Mouse (Mus musculus) forebrain, embryonic 14.5 days (tissue): ENCODE results near the gene Nkapd1. TPM values are rescaled to one million over a fixed set of nuclear protein-coding genes. Genes with fewer than 3 reads are reported as not detected.

Source experiments
- ATAC-seq: fragments of 200-750 bp; cut with Nextera tagmentation; 2 replicates; pipeline ENCODE4 v1.8.0; 2017; ENCODE audit warnings: mild to moderate bottlenecking, moderate library complexity
- DNase-seq: peaks from one replicate; pipeline ENCODE4 v3.0.0-alpha.2; 2015; ENCODE audit warnings: low spot score
- H3K27ac ChIP-seq: fragments of 300-500 bp; sonication (generic); 2 replicates; pipeline ENCODE4 v1.5.1; 2014; ENCODE audit warnings: low read depth, mild to moderate bottlenecking, control low read depth, low read length, moderate library complexity
- H3K27me3 ChIP-seq: fragments of 300-500 bp; sonication (generic); replicated peaks from 2 replicates; pipeline ENCODE4 v1.6.1; 2014; ENCODE audit warnings: low read length, control low read depth, mixed read lengths; ENCODE audit not compliant: control insufficient read depth, insufficient read depth
- H3K36me3 ChIP-seq: fragments of 300-500 bp; sonication (generic); 2 replicates; pipeline ENCODE4 v1.6.1; 2014; ENCODE audit warnings: low read length, control low read depth; ENCODE audit not compliant: control insufficient read depth, insufficient read depth
- H3K4me1 ChIP-seq: fragments of 300-500 bp; sonication (generic); 2 replicates; pipeline ENCODE4 v1.6.1; 2014; ENCODE audit warnings: antibody characterized with exemption, low read length, control low read depth; ENCODE audit not compliant: control insufficient read depth, insufficient read depth
- H3K4me2 ChIP-seq: fragments of 300-500 bp; sonication (generic); 2 replicates; pipeline ENCODE4 v1.6.1; 2014; ENCODE audit warnings: mild to moderate bottlenecking, control low read depth, low read length
- H3K4me3 ChIP-seq: fragments of 300-500 bp; sonication (generic); 2 replicates; pipeline ENCODE4 v1.5.1; 2014; ENCODE audit warnings: low read depth, low read length, control low read depth
- H3K9ac ChIP-seq: fragments of 300-500 bp; sonication (generic); 2 replicates; pipeline ENCODE4 v1.6.1; 2014; ENCODE audit warnings: mild to moderate bottlenecking, low read length, control low read depth, moderate library complexity
- H3K9me3 ChIP-seq: fragments of 300-500 bp; sonication (generic); replicated peaks from 2 replicates; pipeline ENCODE4 v1.6.1; 2016; ENCODE audit warnings: low read length, control low read depth, mixed read lengths; ENCODE audit not compliant: control insufficient read depth
- WGBS: fragments of 180-500 bp; shearing (Covaris S2); extraction: QIAGEN DNeasy Blood & Tissue Kit; methylation state at CpG from one replicate; pipeline ENCODE4 v1.1.7; 2014; 5-methylcytosine and 5-hydroxymethylcytosine counted together
- polyA plus RNA-seq: library from polyadenylated mRNA; unstranded; fragments of >200 nt; fragmentation: Nextera tagmentation; extraction: Ambion mirVana; gene quantifications from 2 replicates; pipeline ENCODE4 v1.2.1, GENCODE M21; 2014

Nkapd1 gene
- 18.3 and 22.0 TPM in 2 replicates for polyA plus RNA-seq

- peak within 1 kb of the TSS; percentile 88 for H3K4me2 ChIP-seq
- no peaks in the 10 kb centered on the region for H3K9me3 ChIP-seq
- ATAC-seq (peak; percentile 95), DNase-seq (peak; percentile 95)
- H3K4me1 ChIP-seq, result peaks cover 8% of the 10 kb centered on the region
- peak within 1 kb of the TSS; percentile 89 for H3K27ac ChIP-seq
- H3K27me3 ChIP-seq, result no peaks in the 10 kb centered on the region
- WGBS, result under 1% methylated on average over 76 of the region's 81 CpGs
- H3K36me3 ChIP-seq, result peaks cover 26% of the 10 kb centered on the region
- peak within 1 kb of the TSS; percentile 98 for H3K4me3 ChIP-seq
- H3K9ac ChIP-seq, result peak within 1 kb of the TSS; percentile 92
Measured at GRCm38 (mm10) chr9:50616766-50617603, at the start of gene Nkapd1, which contains the start of gene Pih1d2. Gene Nkapd1, minus strand, starts transcription at chr9:50617464. Gene Pih1d2, plus strand, starts transcription at chr9:50617321.

GRCm38 (mm10) chr9:50666442-50666841 lies 49.2 kb upstream of the Nkapd1 start:
- DNase-seq, result no peak
- no peaks in the 10 kb centered on the region for H3K9me3 ChIP-seq
- no peak overlapping the region for H3K27ac ChIP-seq
- no peaks in the 10 kb centered on the region for H3K4me1 ChIP-seq
- H3K36me3 ChIP-seq, result peaks cover 32% of the 10 kb centered on the region
- H3K4me2 ChIP-seq, result no peak overlapping the region
- no peak for ATAC-seq
- WGBS, result 89% methylated on average over 6 of the region's 6 CpGs
- H3K9ac ChIP-seq, result no peak overlapping the region
- no peaks in the 10 kb centered on the region for H3K27me3 ChIP-seq
- no peak overlapping the region for H3K4me3 ChIP-seq

GRCm38 (mm10) chr9:50664826-50665225 lies 47.6 kb upstream of the Nkapd1 start:
- H3K4me2 ChIP-seq, result no peak overlapping the region
- DNase-seq, result no peak
- no peak overlapping the region for H3K27ac ChIP-seq
- no peaks in the 10 kb centered on the region for H3K9me3 ChIP-seq
- no peak overlapping the region for H3K4me3 ChIP-seq
- H3K27me3 ChIP-seq, result no peaks in the 10 kb centered on the region
- WGBS, result 91% methylated on average over 5 of the region's 5 CpGs
- peaks cover 32% of the 10 kb centered on the region for H3K36me3 ChIP-seq
- peaks cover 6% of the 10 kb centered on the region for H3K4me1 ChIP-seq
- no peak for ATAC-seq
- no peak overlapping the region for H3K9ac ChIP-seq

- H3K4me1 ChIP-seq, result peaks cover 11% of the 10 kb centered on the region
- peaks cover 25% of the 10 kb centered on the region for H3K36me3 ChIP-seq
- H3K9me3 ChIP-seq, result no peaks in the 10 kb centered on the region
- H3K9ac ChIP-seq, result peak overlapping the region; percentile 93; the same call in 1 of the 2 replicates
- no peaks in the 10 kb centered on the region for H3K27me3 ChIP-seq
- ATAC-seq (no peak), DNase-seq (peak; percentile 16)
- peak overlapping the region; percentile 79 for H3K4me2 ChIP-seq
- WGBS, result 12% methylated on average over 12 of the region's 12 CpGs
- no peak overlapping the region for H3K27ac ChIP-seq
- peak overlapping the region; percentile 88 for H3K4me3 ChIP-seq
Measured at GRCm38 (mm10) chr9:50660431-50660830, 43.2 kb upstream of the Nkapd1 start.

GRCm38 (mm10) chr9:50659392-50660217 lies 42.3 kb upstream of the Nkapd1 start, which contains the start of gene Dlat:
Gene Dlat, minus strand, starts transcription at chr9:50659780.
- peaks cover 11% of the 10 kb centered on the region for H3K4me1 ChIP-seq
- no peaks in the 10 kb centered on the region for H3K27me3 ChIP-seq
- H3K36me3 ChIP-seq, result peaks cover 26% of the 10 kb centered on the region
- DNase-seq (peak; percentile 94), ATAC-seq (peak; percentile 91)
- H3K9me3 ChIP-seq, result no peaks in the 10 kb centered on the region
- peak within 1 kb of the TSS; percentile 77 for H3K27ac ChIP-seq
- peak within 1 kb of the TSS; percentile 93 for H3K9ac ChIP-seq
- peak within 1 kb of the TSS; percentile 88 for H3K4me3 ChIP-seq
- peak within 1 kb of the TSS; percentile 79 for H3K4me2 ChIP-seq
- under 1% methylated on average over 63 of the region's 63 CpGs for WGBS

- Histone ChIP-seq H3K4me2 (peak overlapping the region; percentile 79), H3K9me3 (no peaks in the 10 kb centered on the region), H3K36me3 (peaks cover 26% of the 10 kb centered on the region), H3K27me3 (no peaks in the 10 kb centered on the region), H3K4me3 (peak overlapping the region; percentile 88), H3K9ac (peak overlapping the region; percentile 93), H3K4me1 (peaks cover 11% of the 10 kb centered on the region), H3K27ac (peak overlapping the region; percentile 77)
- DNase-seq (no peak), ATAC-seq (peak; percentile 59)
- WGBS, result under 1% methylated on average over 28 of the region's 28 CpGs
Measured at GRCm38 (mm10) chr9:50658941-50659388, 41.7 kb upstream of the Nkapd1 start.

GRCm38 (mm10) chr9:50658391-50658790 lies 41.1 kb upstream of the Nkapd1 start:
- no peaks in the 10 kb centered on the region for H3K27me3 ChIP-seq
- DNase-seq (peak; percentile 35), ATAC-seq (no peak)
- H3K36me3 ChIP-seq, result peaks cover 30% of the 10 kb centered on the region
- H3K4me3 ChIP-seq, result peak overlapping the region; percentile 88
- WGBS, result 21% methylated on average over 5 of the region's 5 CpGs
- H3K4me1 ChIP-seq, result peaks cover 11% of the 10 kb centered on the region
- no peak overlapping the region for H3K27ac ChIP-seq
- H3K4me2 ChIP-seq, result peak overlapping the region; percentile 79
- peak overlapping the region; percentile 93 for H3K9ac ChIP-seq
- no peaks in the 10 kb centered on the region for H3K9me3 ChIP-seq

- H3K9me3 ChIP-seq, result no peaks in the 10 kb centered on the region
- no peak overlapping the region for H3K27ac ChIP-seq
- no peak for ATAC-seq
- H3K4me2 ChIP-seq, result no peak overlapping the region
- 95% methylated on average over 10 of the region's 10 CpGs for WGBS
- H3K36me3 ChIP-seq, result peaks cover 84% of the 10 kb centered on the region
- no peaks in the 10 kb centered on the region for H3K27me3 ChIP-seq
- no peak overlapping the region for H3K4me3 ChIP-seq
- DNase-seq, result no peak
- H3K9ac ChIP-seq, result no peak overlapping the region
- H3K4me1 ChIP-seq, result no peaks in the 10 kb centered on the region
Measured at GRCm38 (mm10) chr9:50650503-50650902, 33.2 kb upstream of the Nkapd1 start.
